Mouse (Mus musculus): Measurements from ENCODE around the gene Zgpat.

Zgpat gene

GRCm38 (mm10) chr2:181364860-181365596 is at the start of gene Zgpat, which contains the start of gene Arfrp1:
TSS of gene Zgpat (plus strand) at chr2:181364928.
TSS of gene Arfrp1 (minus strand) at chr2:181365404.
- DNase-seq (ENCODE audit: low spot score): peak; percentile 88

- peak; percentile 78 for DNase-seq (ENCODE audit: low spot score)
These were observed 45.3 kb upstream of the Zgpat start, which contains the start of gene Rtel1 for GRCm38 (mm10) chr2:181319248-181320102. TSS of gene Rtel1 (plus strand) at chr2:181319739.

- no peak for DNase-seq (ENCODE audit: low spot score)
These were observed 44.6 kb upstream of the Zgpat start for GRCm38 (mm10) chr2:181320103-181320499.

GRCm38 (mm10) chr2:181322136-181322535 is 42.6 kb upstream of the Zgpat start:
- DNase-seq (ENCODE audit: low spot score): no peak

- DNase-seq (ENCODE audit: low spot score): no peak
These were observed 38.6 kb upstream of the Zgpat start for GRCm38 (mm10) chr2:181326098-181326497.

GRCm38 (mm10) chr2:181332542-181332941 is 32.2 kb upstream of the Zgpat start:
- DNase-seq (ENCODE audit: low spot score): no peak

- peak; percentile 46 for DNase-seq (ENCODE audit: low spot score)
These were observed 30.7 kb upstream of the Zgpat start for GRCm38 (mm10) chr2:181334023-181334422.

- no peak for DNase-seq (ENCODE audit: low spot score)
These were observed 24.3 kb upstream of the Zgpat start for GRCm38 (mm10) chr2:181340426-181340825.

GRCm38 (mm10) chr2:181342766-181343165 is 22.0 kb upstream of the Zgpat start:
- no peak for DNase-seq (ENCODE audit: low spot score)

- no peak for DNase-seq (ENCODE audit: low spot score)
These were observed 7.9 kb upstream of the Zgpat start for GRCm38 (mm10) chr2:181356780-181357179.

- DNase-seq (ENCODE audit: low spot score): no peak
These were observed 782 bp upstream of the Zgpat start for GRCm38 (mm10) chr2:181363946-181364345.

GRCm38 (mm10) chr2:181364487-181364859 is 255 bp upstream of the Zgpat start:
- DNase-seq (ENCODE audit: low spot score): no peak

GRCm38 (mm10) chr2:181365655-181366075 is 937 bp downstream of the Zgpat start:
- DNase-seq (ENCODE audit: low spot score): no peak

GRCm38 (mm10) chr2:181370001-181370400 is 5.3 kb downstream of the Zgpat start:
- no peak for DNase-seq (ENCODE audit: low spot score)

- DNase-seq (ENCODE audit: low spot score): no peak
These were observed 11.1 kb downstream of the Zgpat start for GRCm38 (mm10) chr2:181375787-181376186.

GRCm38 (mm10) chr2:181377230-181377629 is 12.5 kb downstream of the Zgpat start:
- DNase-seq (ENCODE audit: low spot score): no peak

GRCm38 (mm10) chr2:181378701-181379100 is 14.0 kb downstream of the Zgpat start:
- DNase-seq (ENCODE audit: low spot score): no peak

GRCm38 (mm10) chr2:181379778-181380177 is 15.1 kb downstream of the Zgpat start, which contains the start of gene Lime1:
TSS of gene Lime1 (plus strand) at chr2:181380078.
- DNase-seq (ENCODE audit: low spot score): no peak

- DNase-seq (ENCODE audit: low spot score): no peak
These were observed 15.5 kb downstream of the Zgpat start for GRCm38 (mm10) chr2:181380251-181380650.

- DNase-seq (ENCODE audit: low spot score): no peak
These were observed 16.4 kb downstream of the Zgpat start for GRCm38 (mm10) chr2:181381107-181381506.

- DNase-seq (ENCODE audit: low spot score): no peak
These were observed 17.0 kb downstream of the Zgpat start for GRCm38 (mm10) chr2:181381631-181382306.

- no peak for DNase-seq (ENCODE audit: low spot score)
These were observed 19.7 kb downstream of the Zgpat start for GRCm38 (mm10) chr2:181384463-181384862.

Measured in ovary, postnatal 36 days (tissue).